Mouse (Mus musculus): ENCODE measurements at regions not wholly inside any gene's neighbourhood (a gene's known extent, or its start where the extent isn't known, plus 50 kb on each side); places are given as distances from the start of the nearest gene placed in this dataset.

GRCm38 (mm10) chr12:106426631-106427030 lies 416.6 kb downstream of the Vrk1 start:
- DNase-seq = no peak

GRCm38 (mm10) chr12:106429991-106430390 lies 420.0 kb downstream of the Vrk1 start:
- no peak for DNase-seq

DNA sequence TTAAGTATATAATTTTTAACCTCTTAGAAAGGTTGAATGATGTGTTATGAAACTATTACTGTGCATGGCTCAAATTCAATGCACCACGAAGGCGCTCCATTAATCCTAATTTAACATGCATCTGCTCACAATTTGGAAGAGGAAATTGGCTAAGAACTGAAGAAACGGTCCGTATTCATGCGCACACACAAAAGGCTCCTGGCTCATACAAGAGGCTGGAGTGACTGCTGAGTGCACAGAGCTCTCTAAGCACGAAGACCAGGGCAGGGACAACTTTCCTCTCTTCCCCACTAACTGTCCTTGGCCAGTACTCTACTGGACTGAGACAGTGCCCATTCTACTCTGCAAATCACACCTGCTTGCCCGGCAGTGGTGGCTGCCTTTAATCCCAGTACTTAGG lies 435.1 kb downstream of the Vrk1 start:
- DNase-seq = no peak

GRCm38 (mm10) chr12:106445976-106446375 lies 435.9 kb downstream of the Vrk1 start:
- no peak for DNase-seq

DNA sequence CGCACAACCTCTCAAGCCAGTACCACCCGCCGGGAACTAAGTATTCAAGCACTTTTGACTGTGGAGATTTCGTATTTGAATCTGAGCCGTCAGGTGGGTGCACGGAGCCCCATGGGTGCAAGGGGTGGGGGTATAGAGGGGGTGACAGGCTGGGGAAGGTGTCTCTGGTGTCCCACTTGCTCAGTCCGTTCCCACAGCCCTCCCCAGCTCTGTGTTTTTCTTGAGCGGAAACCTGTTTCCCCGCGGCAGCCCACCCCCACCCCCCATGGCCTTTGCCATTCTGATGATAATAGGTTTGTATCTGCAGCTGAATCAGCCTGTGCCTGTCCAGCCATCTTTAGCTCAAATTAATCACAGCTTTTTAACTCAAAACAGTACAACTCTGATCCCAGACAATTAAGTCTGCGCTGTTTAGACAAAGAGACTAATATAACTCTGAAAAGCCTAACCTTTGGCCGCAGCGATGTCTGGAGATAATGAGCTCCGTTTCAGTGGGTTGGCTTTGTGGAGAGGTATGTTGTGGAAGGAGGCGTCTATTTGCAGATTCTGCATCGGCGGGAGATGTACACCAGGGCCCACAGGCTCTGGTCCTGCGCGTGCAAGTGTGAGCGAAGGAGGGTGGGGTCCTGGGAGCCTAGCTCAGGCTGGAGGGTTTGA lies 437.0 kb downstream of the Vrk1 start:
- no peak for DNase-seq

DNA sequence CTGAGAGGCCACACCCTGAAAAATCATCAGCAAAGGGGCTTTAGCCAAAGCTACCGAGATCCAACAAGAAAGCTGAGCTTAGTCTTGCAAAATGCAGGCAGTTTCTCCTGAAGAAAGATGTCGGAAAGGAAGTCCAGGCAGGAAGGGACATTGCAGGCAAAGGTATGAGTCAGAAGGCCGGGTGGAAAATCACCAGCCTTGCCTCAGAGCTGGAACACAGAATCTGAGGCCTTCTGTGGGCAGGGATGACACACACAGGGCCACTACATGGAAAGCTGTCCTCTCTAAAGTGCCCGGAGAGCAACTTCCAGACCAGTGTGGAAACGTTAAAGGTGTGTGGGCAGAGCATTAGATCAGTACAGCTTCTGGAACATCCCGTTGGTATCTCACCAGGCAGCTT lies 438.5 kb downstream of the Vrk1 start:
- no peak for DNase-seq

GRCm38 (mm10) chr12:106453491-106453890 lies 443.5 kb downstream of the Vrk1 start:
- no peak for DNase-seq

- no peak for DNase-seq
Measured at GRCm38 (mm10) chr12:106458215-106458614, 448.2 kb downstream of the Vrk1 start.

DNA sequence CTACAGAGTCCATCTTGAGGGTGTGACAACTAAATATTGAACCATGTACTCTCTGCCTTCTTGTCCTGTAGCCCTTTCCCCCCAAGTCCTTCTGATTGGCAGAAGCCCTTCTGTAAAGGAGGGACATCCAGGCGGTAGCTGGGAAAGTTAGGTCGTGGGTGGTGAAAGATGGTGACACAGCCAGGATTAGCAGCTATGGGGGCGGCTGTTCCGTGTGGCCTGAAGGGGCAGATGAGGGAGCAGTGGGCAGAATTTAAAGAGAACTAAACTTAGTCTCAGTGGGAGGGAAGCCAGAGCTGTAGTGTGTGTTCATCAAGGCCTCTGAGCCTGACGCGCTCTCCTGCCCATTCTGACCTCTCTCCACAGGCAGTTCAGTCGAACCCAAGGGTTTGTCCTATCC lies 450.6 kb downstream of the Vrk1 start:
- no peak for DNase-seq

GRCm38 (mm10) chr12:106462281-106462680 lies 452.3 kb downstream of the Vrk1 start:
- DNase-seq = no peak

- no peak for DNase-seq
Measured at GRCm38 (mm10) chr12:106464701-106465100, 454.7 kb downstream of the Vrk1 start.

DNA sequence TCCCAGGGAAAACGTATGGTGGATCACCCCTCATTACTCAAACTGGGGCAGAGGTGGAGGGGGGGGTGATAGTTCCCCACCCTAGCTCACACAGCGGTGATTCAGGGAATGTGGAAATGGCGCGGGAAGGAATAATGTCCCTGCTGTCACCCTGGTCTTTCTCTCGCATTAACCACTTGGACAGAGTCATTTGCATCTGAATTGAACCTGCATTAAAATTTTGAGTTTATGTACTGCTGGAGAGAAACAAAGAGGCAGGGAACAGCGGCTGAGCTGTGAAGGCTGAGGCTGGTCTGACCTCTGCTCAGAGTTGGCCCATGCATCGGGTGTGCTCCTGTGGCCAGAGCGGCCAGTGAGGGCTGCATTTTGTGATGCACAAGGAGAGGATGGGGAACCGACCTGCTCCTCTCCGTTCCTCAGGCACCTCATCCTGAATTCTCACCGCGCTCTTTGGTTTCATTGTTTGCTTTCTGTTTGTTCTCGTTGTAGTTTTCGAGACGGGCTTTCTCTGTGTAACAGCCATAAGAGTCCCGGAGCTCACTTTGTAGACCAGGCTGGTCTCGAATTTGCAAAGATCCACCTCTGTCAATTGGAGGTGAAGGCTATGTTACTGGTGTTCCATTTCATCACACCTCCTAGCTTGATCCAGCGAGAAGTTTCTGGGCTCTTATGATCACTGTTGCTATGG lies 458.3 kb downstream of the Vrk1 start:
- DNase-seq = no peak

- DNase-seq = peak; percentile 7
Measured at GRCm38 (mm10) chr12:106474501-106475165, 464.6 kb downstream of the Vrk1 start.

GRCm38 (mm10) chr12:106475486-106476050 lies 465.5 kb downstream of the Vrk1 start:
- DNase-seq = no peak

DNA sequence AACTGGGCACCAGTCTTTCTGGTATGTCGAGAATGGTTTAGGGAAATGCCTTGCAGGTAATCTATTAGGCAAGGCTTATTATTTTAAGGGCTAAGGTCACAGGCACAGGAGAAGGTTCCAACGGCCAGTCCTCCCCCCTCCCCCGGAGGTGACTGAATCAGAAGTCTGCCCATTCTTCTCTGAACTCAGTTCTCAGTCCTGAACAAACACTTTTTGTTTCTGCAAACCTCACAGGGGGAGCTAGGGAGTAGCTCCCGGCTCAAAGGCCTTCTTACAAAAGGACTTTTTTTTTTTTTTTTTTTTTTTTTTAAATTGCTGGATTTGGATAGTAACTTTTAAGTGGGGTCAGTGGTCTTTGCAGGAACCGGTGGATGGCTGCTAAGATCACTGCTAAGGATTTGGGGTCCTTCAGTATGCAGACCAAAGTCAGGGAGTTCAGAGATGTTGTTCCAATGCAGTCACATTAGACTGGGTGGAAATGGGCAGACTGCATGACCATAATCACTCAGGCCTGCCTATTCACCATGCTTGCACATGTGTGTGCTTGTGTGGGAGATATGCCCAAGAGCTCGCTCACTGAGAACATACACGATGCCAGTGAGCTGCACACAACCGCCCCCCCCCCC lies 467.1 kb downstream of the Vrk1 start:
- DNase-seq = no peak

GRCm38 (mm10) chr12:106477731-106478130 lies 467.7 kb downstream of the Vrk1 start:
- no peak for DNase-seq

- DNase-seq = no peak
Measured at GRCm38 (mm10) chr12:106478381-106478781, 468.4 kb downstream of the Vrk1 start.

- DNase-seq = no peak
Measured at GRCm38 (mm10) chr12:106479067-106479877, 469.2 kb downstream of the Vrk1 start.

DNA sequence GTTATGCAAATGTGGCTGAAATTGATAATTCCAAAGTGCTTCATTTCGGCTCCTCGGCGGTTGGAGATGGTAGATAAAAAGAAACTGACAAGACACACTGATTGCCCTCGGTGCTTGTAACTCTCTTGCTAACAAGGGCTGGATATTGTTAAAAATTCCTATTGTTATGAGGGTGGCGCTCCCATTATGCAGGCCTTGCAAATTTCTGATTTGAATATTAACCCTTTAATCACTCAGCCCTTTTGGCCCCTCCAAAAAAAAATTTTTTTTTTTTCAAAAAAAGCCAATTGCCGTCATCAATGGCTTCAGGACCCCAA lies 469.8 kb downstream of the Vrk1 start:
- DNase-seq = no peak

GRCm38 (mm10) chr12:106480281-106481060 lies 470.4 kb downstream of the Vrk1 start:
- DNase-seq = no peak

GRCm38 (mm10) chr12:106501622-106502327 lies 491.7 kb downstream of the Vrk1 start:
- no peak for DNase-seq
